Mouse (Mus musculus): Measurements from ENCODE around the gene Rtl8b. TPM values are rescaled to one million over a fixed set of nuclear protein-coding genes. Genes with fewer than 3 reads are reported as not detected.

Gene Rtl8b
- 54.2 and 57.5 TPM in 2 replicates for polyA plus RNA-seq (2014; fragmentation: Nextera tagmentation; extraction: Ambion mirVana)

DNA sequence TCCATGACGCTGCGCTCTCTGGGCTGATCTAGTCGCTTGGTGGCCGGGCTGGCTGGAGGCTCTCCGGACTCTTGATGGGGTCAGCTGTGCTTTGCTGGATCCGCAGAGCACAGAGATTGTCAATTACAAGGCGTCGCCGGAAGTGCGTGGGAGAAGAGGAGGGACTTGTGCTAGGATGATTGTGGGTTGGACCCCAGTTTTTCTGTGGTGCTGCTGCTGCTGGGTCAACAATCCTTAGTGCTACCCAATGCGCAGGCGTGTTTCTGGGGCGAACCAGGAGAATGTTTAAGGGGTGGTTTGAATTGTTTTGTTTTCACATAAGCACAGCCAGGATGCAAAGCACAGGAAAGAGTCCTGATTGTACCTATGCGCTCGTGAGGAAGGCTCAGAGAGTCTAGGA lies at the start of gene Rtl8b:
TSS of gene Rtl8b (minus strand) at position 115 of the 400 bp plus-strand sequence.
- Histone ChIP-seq H3K9ac (replicated peaks; ENCODE audit: low read length) (0 out of 2 replicates have a peak within 1 kb of the TSS, but pooled peaks have one; percentile 9), H3K27me3 (ENCODE audit: control insufficient read depth, insufficient read depth, low read length) (no peaks in the 10 kb centered on the region), H3K4me3 (ENCODE audit: low read depth, low read length) (peak within 1 kb of the TSS; percentile 24; the same call in 1 of the 2 replicates), H3K4me2 (ENCODE audit: low read depth, low read length) (peak within 1 kb of the TSS; percentile 21; the same call in 1 of the 2 replicates), H3K36me3 (replicated peaks; ENCODE audit: control insufficient read depth, insufficient read depth, low read depth, low read length) (no peaks in the 10 kb centered on the region), H3K9me3 (replicated peaks; ENCODE audit: control insufficient read depth, low read length) (no peaks in the 10 kb centered on the region), H3K27ac (replicated peaks; ENCODE audit: low read depth, low read length) (no peak within 1 kb of the TSS), H3K4me1 (ENCODE audit: control insufficient read depth, insufficient read depth, low read length) (no peaks in the 10 kb centered on the region)
- DNase-seq (ENCODE audit: low spot score) (peak; percentile 83), ATAC-seq (replicated peaks; ENCODE audit: insufficient number of reproducible peaks, low FRiP score, low TSS enrichment, low read depth) (peak; percentile 85)
- 20% methylated on average over 10 of the region's 15 CpGs for WGBS

DNA sequence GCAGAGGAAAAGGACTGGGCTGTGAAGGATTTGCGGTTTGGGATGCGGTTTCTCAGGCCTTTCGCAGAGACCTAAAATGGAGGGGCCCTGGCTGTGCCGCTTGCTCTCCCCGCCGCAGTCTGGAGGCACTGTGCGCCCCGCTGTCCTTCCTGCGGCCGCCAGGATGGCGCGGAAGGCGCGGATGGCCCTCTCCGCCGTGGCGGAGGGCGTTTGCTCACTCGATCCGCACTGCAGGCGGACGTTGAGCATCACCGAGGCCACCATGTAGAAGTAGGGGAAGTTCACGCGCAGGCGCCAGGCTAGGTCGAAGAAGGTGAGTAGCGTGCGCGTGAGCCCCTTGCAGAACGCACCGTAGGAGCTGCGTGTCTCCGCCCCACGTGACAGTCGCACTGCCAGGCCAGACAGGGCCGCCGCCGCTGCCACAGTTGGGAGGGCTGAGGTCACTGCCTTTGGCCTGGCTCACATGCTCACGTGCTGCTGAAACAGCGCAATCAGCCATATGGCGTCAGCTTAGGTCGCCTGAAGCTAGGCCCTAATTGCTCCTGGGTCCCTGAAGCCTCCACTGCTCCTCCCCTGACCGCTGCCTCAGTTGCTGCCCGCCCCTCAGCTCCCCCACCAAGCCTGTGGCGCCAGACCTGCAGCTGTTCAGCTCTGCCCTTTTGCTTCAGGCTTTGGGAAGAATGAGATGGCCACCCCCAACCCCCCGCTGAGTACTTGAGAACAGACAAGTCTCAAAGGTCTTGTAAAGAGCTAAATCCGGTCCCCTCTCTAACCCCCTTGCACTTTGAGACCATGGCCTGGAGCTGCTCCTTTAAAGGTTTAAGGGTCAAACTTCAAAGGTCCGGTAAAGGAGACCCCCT lies 46.3 kb upstream of the Rtl8b start:
- Histone ChIP-seq H3K27me3 (ENCODE audit: control insufficient read depth, insufficient read depth, low read length) (no peaks in the 10 kb centered on the region), H3K4me1 (ENCODE audit: control insufficient read depth, insufficient read depth, low read length) (no peaks in the 10 kb centered on the region), H3K36me3 (replicated peaks; ENCODE audit: control insufficient read depth, insufficient read depth, low read depth, low read length) (no peaks in the 10 kb centered on the region), H3K9me3 (replicated peaks; ENCODE audit: control insufficient read depth, low read length) (no peaks in the 10 kb centered on the region), H3K27ac (replicated peaks; ENCODE audit: low read depth, low read length) (no peak overlapping the region), H3K9ac (replicated peaks; ENCODE audit: low read length) (peak overlapping the region; percentile 48), H3K4me2 (ENCODE audit: low read depth, low read length) (peak overlapping the region; percentile 37), H3K4me3 (ENCODE audit: low read depth, low read length) (peak overlapping the region; percentile 23; the same call in 1 of the 2 replicates)
- 19% methylated on average over 44 of the region's 49 CpGs for WGBS
- DNase-seq (ENCODE audit: low spot score) (peak; percentile 34), ATAC-seq (replicated peaks; ENCODE audit: insufficient number of reproducible peaks, low FRiP score, low TSS enrichment, low read depth) (peak; percentile 80)

DNA sequence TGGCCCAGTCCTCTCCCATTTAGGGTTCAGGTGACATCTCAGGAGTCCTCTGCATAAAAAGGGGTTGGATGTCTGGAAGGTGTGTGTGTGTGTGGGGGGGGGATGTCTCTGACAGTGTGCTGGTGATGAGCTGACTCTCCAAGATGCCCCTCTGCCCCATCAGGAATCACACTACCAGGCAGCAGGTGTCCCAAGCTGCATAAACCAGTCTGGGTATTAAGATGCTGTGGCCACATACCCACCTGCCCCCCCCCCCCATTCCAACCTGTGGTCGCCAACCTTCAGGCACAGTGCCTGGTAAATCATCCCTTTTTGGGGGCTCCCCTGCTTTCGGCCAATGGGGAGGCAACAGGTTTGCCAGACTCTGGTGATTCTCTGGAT lies 45.7 kb upstream of the Rtl8b start:
- DNase-seq (ENCODE audit: low spot score) (no peak), ATAC-seq (replicated peaks; ENCODE audit: insufficient number of reproducible peaks, low FRiP score, low TSS enrichment, low read depth) (no peak)
- Histone ChIP-seq H3K4me1 (ENCODE audit: control insufficient read depth, insufficient read depth, low read length) (no peaks in the 10 kb centered on the region), H3K9ac (replicated peaks; ENCODE audit: low read length) (peak overlapping the region; percentile 48), H3K36me3 (replicated peaks; ENCODE audit: control insufficient read depth, insufficient read depth, low read depth, low read length) (no peaks in the 10 kb centered on the region), H3K4me2 (ENCODE audit: low read depth, low read length) (peak overlapping the region; percentile 37), H3K27ac (replicated peaks; ENCODE audit: low read depth, low read length) (no peak overlapping the region), H3K9me3 (replicated peaks; ENCODE audit: control insufficient read depth, low read length) (no peaks in the 10 kb centered on the region), H3K4me3 (ENCODE audit: low read depth, low read length) (peak overlapping the region; percentile 23; the same call in 1 of the 2 replicates), H3K27me3 (ENCODE audit: control insufficient read depth, insufficient read depth, low read length) (no peaks in the 10 kb centered on the region)
- WGBS: 50% methylated on average over 1 of the region's 2 CpGs

DNA sequence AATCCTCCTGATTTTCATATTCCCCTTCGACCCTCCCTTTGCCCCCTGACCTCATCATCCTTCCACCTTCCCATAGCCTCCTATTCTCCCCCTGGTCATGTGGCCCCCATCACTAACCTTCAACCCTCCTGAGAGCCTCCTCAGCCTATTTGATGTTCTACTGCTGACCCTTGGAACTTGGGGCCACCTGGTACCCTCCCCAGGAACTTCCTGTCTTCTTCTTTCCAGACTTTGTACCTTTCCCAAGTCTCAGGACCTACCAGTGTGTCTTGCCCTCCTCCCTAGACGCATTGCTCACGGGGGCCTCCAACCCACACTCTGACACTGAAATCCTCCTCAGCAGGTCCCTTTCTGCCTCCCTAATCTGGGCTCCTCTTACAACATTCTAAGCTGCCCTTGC lies 32.5 kb upstream of the Rtl8b start:
- Histone ChIP-seq H3K4me1 (ENCODE audit: control insufficient read depth, insufficient read depth, low read length) (no peaks in the 10 kb centered on the region), H3K9me3 (replicated peaks; ENCODE audit: control insufficient read depth, low read length) (no peaks in the 10 kb centered on the region), H3K36me3 (replicated peaks; ENCODE audit: control insufficient read depth, insufficient read depth, low read depth, low read length) (no peaks in the 10 kb centered on the region), H3K27me3 (ENCODE audit: control insufficient read depth, insufficient read depth, low read length) (no peaks in the 10 kb centered on the region), H3K9ac (replicated peaks; ENCODE audit: low read length) (no peak overlapping the region), H3K4me3 (ENCODE audit: low read depth, low read length) (no peak overlapping the region), H3K4me2 (ENCODE audit: low read depth, low read length) (no peak overlapping the region), H3K27ac (replicated peaks; ENCODE audit: low read depth, low read length) (no peak overlapping the region)
- ATAC-seq (replicated peaks; ENCODE audit: insufficient number of reproducible peaks, low FRiP score, low TSS enrichment, low read depth) (no peak), DNase-seq (ENCODE audit: low spot score) (no peak)
- WGBS: 68% methylated on average over 3 of the region's 3 CpGs

DNA sequence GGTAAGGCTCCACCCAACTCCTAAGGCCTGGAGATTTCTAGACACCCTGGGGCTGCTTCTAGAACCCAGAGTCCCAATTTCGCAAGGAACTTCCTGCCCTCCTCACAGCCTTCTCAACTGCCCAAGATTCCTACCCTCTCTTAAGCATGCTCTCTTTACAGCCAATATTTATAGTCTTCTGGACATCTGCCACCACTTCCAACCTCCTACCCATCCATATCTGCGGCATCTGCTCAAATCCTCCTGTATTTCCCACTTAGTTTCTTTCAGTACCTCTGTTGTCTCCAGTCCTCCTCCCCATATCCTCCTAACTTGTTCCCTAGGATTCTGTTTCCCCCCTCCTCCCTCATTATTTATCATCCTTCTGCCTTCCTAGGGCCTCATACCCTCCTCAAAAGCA lies 29.0 kb upstream of the Rtl8b start:
- DNase-seq (ENCODE audit: low spot score): no peak
- WGBS: 76% methylated on average over 2 of the region's 2 CpGs

DNA sequence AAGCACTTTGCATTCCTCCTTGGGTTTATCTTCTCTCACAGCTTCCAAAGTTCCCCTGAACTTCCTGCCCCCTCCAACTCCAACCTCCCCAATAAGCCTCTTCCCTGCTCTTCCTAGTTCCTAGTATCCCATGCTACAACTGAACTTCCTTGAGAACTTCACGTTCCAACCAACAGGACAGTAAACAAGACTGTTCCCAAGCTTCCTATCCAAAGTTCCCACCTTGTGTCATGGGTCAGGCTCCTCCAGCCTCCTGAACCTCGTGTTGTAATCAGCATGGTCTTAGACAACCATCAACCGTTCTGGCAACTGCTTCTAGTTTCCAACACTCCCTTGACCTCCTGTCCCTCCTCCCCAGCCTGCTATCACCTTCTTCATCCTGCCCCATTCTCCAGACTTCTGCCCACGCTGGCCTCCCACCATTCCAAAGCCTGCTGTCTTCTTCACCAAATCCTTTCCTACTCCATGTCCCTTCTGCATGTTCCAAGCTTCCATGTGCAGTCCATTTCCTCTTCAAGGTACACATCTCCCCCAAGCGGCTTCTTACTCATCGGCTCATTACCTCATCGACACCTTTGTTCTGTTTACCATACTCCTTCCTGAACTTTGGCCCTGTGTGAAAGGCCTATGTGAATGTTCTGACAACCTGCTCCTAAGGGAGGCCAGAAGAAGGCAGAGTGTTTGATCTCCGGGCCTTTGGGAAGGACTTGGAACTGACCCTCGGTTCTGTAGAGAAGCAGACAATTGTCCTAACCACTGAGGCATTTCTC lies 24.0 kb upstream of the Rtl8b start:
- ATAC-seq (replicated peaks; ENCODE audit: insufficient number of reproducible peaks, low FRiP score, low TSS enrichment, low read depth): no peak
- WGBS: 76% methylated on average over 9 of the region's 9 CpGs

More for the DNA sequence above, 29.0 kb upstream of the Rtl8b start:
- no peak overlapping the region for H3K4me3 ChIP-seq (ENCODE audit: low read depth, low read length)
- H3K4me1 ChIP-seq (ENCODE audit: control insufficient read depth, insufficient read depth, low read length): no peaks in the 10 kb centered on the region
- no peaks in the 10 kb centered on the region for H3K9me3 ChIP-seq (replicated peaks; ENCODE audit: control insufficient read depth, low read length)
- no peaks in the 10 kb centered on the region for H3K36me3 ChIP-seq (replicated peaks; ENCODE audit: control insufficient read depth, insufficient read depth, low read depth, low read length)
- no peak overlapping the region for H3K4me2 ChIP-seq (ENCODE audit: low read depth, low read length)
- no peak for ATAC-seq (replicated peaks; ENCODE audit: insufficient number of reproducible peaks, low FRiP score, low TSS enrichment, low read depth)
- no peaks in the 10 kb centered on the region for H3K27me3 ChIP-seq (ENCODE audit: control insufficient read depth, insufficient read depth, low read length)
- no peak overlapping the region for H3K27ac ChIP-seq (replicated peaks; ENCODE audit: low read depth, low read length)
- no peak overlapping the region for H3K9ac ChIP-seq (replicated peaks; ENCODE audit: low read length)

DNA sequence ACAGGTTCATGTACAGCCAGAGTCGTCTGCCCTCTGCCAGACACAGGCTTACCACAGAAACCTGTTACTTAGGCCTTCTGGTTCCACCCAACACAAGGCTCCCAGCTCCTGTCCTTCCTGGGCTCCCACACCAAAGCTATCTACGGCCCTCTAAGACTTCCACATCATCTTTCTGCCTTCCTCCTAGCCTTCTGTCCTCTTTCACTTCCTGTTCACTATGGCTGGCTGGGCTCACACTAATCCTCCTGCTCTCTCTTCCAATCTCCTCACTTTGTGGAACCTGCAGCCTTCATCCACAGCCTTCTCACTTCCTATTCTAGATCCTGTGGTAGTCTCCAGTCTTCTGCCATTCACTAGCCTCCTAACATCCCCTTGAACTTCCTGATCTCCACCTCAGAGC lies 22.9 kb upstream of the Rtl8b start:
- Histone ChIP-seq H3K9me3 (replicated peaks; ENCODE audit: control insufficient read depth, low read length) (no peaks in the 10 kb centered on the region), H3K4me2 (ENCODE audit: low read depth, low read length) (no peak overlapping the region), H3K27ac (replicated peaks; ENCODE audit: low read depth, low read length) (no peak overlapping the region), H3K9ac (replicated peaks; ENCODE audit: low read length) (no peak overlapping the region), H3K4me1 (ENCODE audit: control insufficient read depth, insufficient read depth, low read length) (no peaks in the 10 kb centered on the region), H3K4me3 (ENCODE audit: low read depth, low read length) (no peak overlapping the region), H3K27me3 (ENCODE audit: control insufficient read depth, insufficient read depth, low read length) (no peaks in the 10 kb centered on the region), H3K36me3 (replicated peaks; ENCODE audit: control insufficient read depth, insufficient read depth, low read depth, low read length) (no peaks in the 10 kb centered on the region)
- no peak for ATAC-seq (replicated peaks; ENCODE audit: insufficient number of reproducible peaks, low FRiP score, low TSS enrichment, low read depth)
- no peak for DNase-seq (ENCODE audit: low spot score)
- 83% methylated on average over 2 of the region's 2 CpGs for WGBS

More for the DNA sequence above, 24.0 kb upstream of the Rtl8b start:
- no peak overlapping the region for H3K9ac ChIP-seq (replicated peaks; ENCODE audit: low read length)
- no peaks in the 10 kb centered on the region for H3K36me3 ChIP-seq (replicated peaks; ENCODE audit: control insufficient read depth, insufficient read depth, low read depth, low read length)
- H3K4me2 ChIP-seq (ENCODE audit: low read depth, low read length): no peak overlapping the region
- H3K9me3 ChIP-seq (replicated peaks; ENCODE audit: control insufficient read depth, low read length): no peaks in the 10 kb centered on the region
- H3K4me1 ChIP-seq (ENCODE audit: control insufficient read depth, insufficient read depth, low read length): no peaks in the 10 kb centered on the region
- no peaks in the 10 kb centered on the region for H3K27me3 ChIP-seq (ENCODE audit: control insufficient read depth, insufficient read depth, low read length)
- no peak overlapping the region for H3K27ac ChIP-seq (replicated peaks; ENCODE audit: low read depth, low read length)
- H3K4me3 ChIP-seq (ENCODE audit: low read depth, low read length): no peak overlapping the region
- DNase-seq (ENCODE audit: low spot score): no peak

DNA sequence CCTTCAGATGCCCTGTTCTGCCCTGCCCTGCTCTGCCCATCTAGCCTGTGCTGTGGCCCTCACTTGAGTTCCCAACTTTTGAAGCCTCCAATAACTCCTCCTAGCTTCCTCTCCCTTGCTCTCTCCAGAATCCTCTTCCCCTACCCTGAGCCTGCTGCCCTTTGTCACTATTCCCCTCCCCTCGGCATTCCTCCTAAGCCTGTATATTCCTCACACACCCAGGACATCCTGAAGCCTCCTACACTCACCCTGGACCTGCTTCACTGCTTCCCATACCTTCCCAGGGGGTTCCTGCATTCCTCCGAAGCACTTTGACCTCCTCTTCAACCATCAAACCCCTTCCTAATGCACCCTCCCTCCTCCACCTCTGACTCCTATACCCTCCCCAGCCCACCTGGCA lies 21.9 kb upstream of the Rtl8b start:
- Histone ChIP-seq H3K27me3 (ENCODE audit: control insufficient read depth, insufficient read depth, low read length) (no peaks in the 10 kb centered on the region), H3K9me3 (replicated peaks; ENCODE audit: control insufficient read depth, low read length) (no peaks in the 10 kb centered on the region), H3K27ac (replicated peaks; ENCODE audit: low read depth, low read length) (no peak overlapping the region), H3K36me3 (replicated peaks; ENCODE audit: control insufficient read depth, insufficient read depth, low read depth, low read length) (no peaks in the 10 kb centered on the region), H3K4me1 (ENCODE audit: control insufficient read depth, insufficient read depth, low read length) (no peaks in the 10 kb centered on the region), H3K4me2 (ENCODE audit: low read depth, low read length) (no peak overlapping the region), H3K4me3 (ENCODE audit: low read depth, low read length) (no peak overlapping the region), H3K9ac (replicated peaks; ENCODE audit: low read length) (no peak overlapping the region)
- WGBS: 73% methylated on average over 2 of the region's 2 CpGs
- ATAC-seq (replicated peaks; ENCODE audit: insufficient number of reproducible peaks, low FRiP score, low TSS enrichment, low read depth) (no peak), DNase-seq (ENCODE audit: low spot score) (no peak)
